Comparison of ENCODE assay signal across 26 mouse cellular contexts in genomic region chr14:117304723-117305010, GRCm38 (mm10).
A peak's percentile ranks its signal among the peaks of the same experiment; 100 is the strongest.
DNase-seq lines count a peak whose midpoint lies in the region; ATAC-seq and TF ChIP-seq lines count a peak whose summit lies in the region.
"Had no signal": no experiment of that assay in that cellular context is flagged by ENCODE, and none has a peak within 500 bp of the region (broad histone marks: within the 10 kb centered on the region; RNA-seq: fewer than 3 reads in every experiment).

No protein-coding gene starts in this region.

- H3K9ac ChIP-seq in hindbrain, embryonic 13.5 days, result no peak overlapping the region
- no peak overlapping the region for H3K9ac ChIP-seq in midbrain, embryonic 11.5 days (ENCODE audit: low read length)
- no peak overlapping the region for H3K9ac ChIP-seq in midbrain, embryonic 13.5 days (replicated peaks)
- H3K9ac ChIP-seq in midbrain, embryonic 15.5 days, result no peak overlapping the region
- no peak overlapping the region for H3K9ac ChIP-seq in midbrain, postnatal 0 days (replicated peaks; ENCODE audit: low read length, poor library complexity, severe bottlenecking)
- H3K9ac ChIP-seq: forebrain, embryonic 13.5 days; heart, embryonic 13.5 days had no signal

- H3K4me3 ChIP-seq in hindbrain, embryonic 10.5 days, result no peak overlapping the region
- no peak overlapping the region for H3K4me3 ChIP-seq in hindbrain, embryonic 13.5 days
- H3K4me3 ChIP-seq in midbrain, embryonic 11.5 days (ENCODE audit: low read depth, low read length), result no peak overlapping the region
- H3K4me3 ChIP-seq in midbrain, embryonic 13.5 days (replicated peaks), result no peak overlapping the region
- no peak overlapping the region for H3K4me3 ChIP-seq in midbrain, embryonic 15.5 days
- no peak overlapping the region for H3K4me3 ChIP-seq in midbrain, postnatal 0 days (ENCODE audit: low read depth, low read length)
- H3K4me3 ChIP-seq: forebrain, embryonic 10.5 days; forebrain, embryonic 13.5 days; heart, adult 2 months; heart, embryonic 10.5 days; heart, embryonic 13.5 days had no signal

- peak; percentile 18 for DNase-seq in hindbrain, embryonic 10.5 days (ENCODE audit: low spot score)
- no peak for DNase-seq in midbrain, embryonic 11.5 days (ENCODE audit: low spot score, missing footprints)
- no peak for DNase-seq in midbrain, postnatal 0 days (ENCODE audit: low spot score)
- DNase-seq: adrenal gland, adult 2 months; adrenal gland, postnatal 14 days; B cell, adult 2 months; cerebellum, adult 11 months; cerebellum, adult 2 months; cerebellum, adult 9-11 months; cerebellum, postnatal 25 days; gastrocnemius, postnatal 10 days; gastrocnemius, postnatal 36 days; heart, adult 2 months; heart, postnatal 14 days; heart, postnatal 4 days had no signal

- TF ChIP-seq CTCF in midbrain, postnatal 0 days (IDR thresholded peaks at IDR 0.05), result no peak

- H3K4me1 ChIP-seq in hindbrain, embryonic 10.5 days (replicated peaks), result peaks cover 12% of the 10 kb centered on the region
- H3K4me1 ChIP-seq in hindbrain, embryonic 13.5 days (replicated peaks), result peaks cover 4% of the 10 kb centered on the region
- no peaks in the 10 kb centered on the region; the same call in 1 of the 2 replicates for H3K4me1 ChIP-seq in midbrain, embryonic 11.5 days (ENCODE audit: control insufficient read depth, insufficient read depth, low read length)
- peaks cover 11% of the 10 kb centered on the region for H3K4me1 ChIP-seq in midbrain, embryonic 13.5 days (replicated peaks)
- peaks cover 10% of the 10 kb centered on the region; the same call in 1 of the 2 replicates for H3K4me1 ChIP-seq in midbrain, embryonic 15.5 days
- no peaks in the 10 kb centered on the region; the same call in 1 of the 2 replicates for H3K4me1 ChIP-seq in midbrain, postnatal 0 days (ENCODE audit: insufficient read depth, low read length)
- H3K4me1 ChIP-seq: forebrain, embryonic 13.5 days had no signal

- H3K27me3 ChIP-seq in hindbrain, embryonic 10.5 days (ENCODE audit: insufficient read depth, poor library complexity, severe bottlenecking), result no peaks in the 10 kb centered on the region
- no peaks in the 10 kb centered on the region for H3K27me3 ChIP-seq in hindbrain, embryonic 13.5 days
- H3K27me3 ChIP-seq in midbrain, embryonic 11.5 days (ENCODE audit: control insufficient read depth, insufficient read depth, low read length), result no peaks in the 10 kb centered on the region
- no peaks in the 10 kb centered on the region for H3K27me3 ChIP-seq in midbrain, embryonic 13.5 days
- no peaks in the 10 kb centered on the region for H3K27me3 ChIP-seq in midbrain, embryonic 15.5 days (replicated peaks)
- no peaks in the 10 kb centered on the region for H3K27me3 ChIP-seq in midbrain, postnatal 0 days (ENCODE audit: insufficient read depth, low read length)
- H3K27me3 ChIP-seq: forebrain, embryonic 13.5 days; heart, embryonic 13.5 days had no signal

- WGBS in hindbrain, embryonic 10.5 days, result 43% methylated on average over 2 of the region's 2 CpGs
- WGBS in hindbrain, embryonic 13.5 days, result 16% methylated on average over 2 of the region's 2 CpGs
- 53% methylated on average over 2 of the region's 2 CpGs for WGBS in midbrain, embryonic 11.5 days
- WGBS in midbrain, embryonic 13.5 days, result 43% methylated on average over 2 of the region's 2 CpGs
- 33% methylated on average over 2 of the region's 2 CpGs for WGBS in midbrain, embryonic 15.5 days
- 27% methylated on average over 2 of the region's 2 CpGs for WGBS in midbrain, postnatal 0 days

- no peaks in the 10 kb centered on the region for H3K9me3 ChIP-seq in hindbrain, embryonic 10.5 days
- no peaks in the 10 kb centered on the region for H3K9me3 ChIP-seq in hindbrain, embryonic 13.5 days
- no peaks in the 10 kb centered on the region for H3K9me3 ChIP-seq in midbrain, embryonic 11.5 days (ENCODE audit: control insufficient read depth, low read length)
- no peaks in the 10 kb centered on the region for H3K9me3 ChIP-seq in midbrain, embryonic 13.5 days
- H3K9me3 ChIP-seq in midbrain, embryonic 15.5 days, result no peaks in the 10 kb centered on the region
- H3K9me3 ChIP-seq in midbrain, postnatal 0 days (ENCODE audit: low read length), result no peaks in the 10 kb centered on the region
- H3K9me3 ChIP-seq: forebrain, embryonic 10.5 days; forebrain, embryonic 13.5 days; heart, embryonic 10.5 days; heart, embryonic 13.5 days had no signal

- no peaks in the 10 kb centered on the region for H3K36me3 ChIP-seq in hindbrain, embryonic 10.5 days
- no peaks in the 10 kb centered on the region for H3K36me3 ChIP-seq in hindbrain, embryonic 13.5 days
- H3K36me3 ChIP-seq in midbrain, embryonic 11.5 days (ENCODE audit: control insufficient read depth, insufficient read depth, low read length), result no peaks in the 10 kb centered on the region
- no peaks in the 10 kb centered on the region for H3K36me3 ChIP-seq in midbrain, embryonic 13.5 days
- H3K36me3 ChIP-seq in midbrain, embryonic 15.5 days (replicated peaks), result no peaks in the 10 kb centered on the region
- H3K36me3 ChIP-seq in midbrain, postnatal 0 days (ENCODE audit: insufficient read depth, low read length), result no peaks in the 10 kb centered on the region
- H3K36me3 ChIP-seq: forebrain, embryonic 10.5 days; heart, embryonic 10.5 days; heart, embryonic 13.5 days had no signal

- no peak for ATAC-seq in hindbrain, embryonic 13.5 days (ENCODE audit: low FRiP score)
- ATAC-seq in midbrain, embryonic 11.5 days (ENCODE audit: low FRiP score), result peak; percentile 52; the same call in 1 of the 2 replicates
- no peak for ATAC-seq in midbrain, embryonic 13.5 days
- peak; percentile 27; the same call in 1 of the 2 replicates for ATAC-seq in midbrain, embryonic 15.5 days (replicated peaks)
- ATAC-seq in midbrain, postnatal 0 days (ENCODE audit: low FRiP score), result no peak
- ATAC-seq: forebrain, embryonic 13.5 days; forebrain, embryonic 16.5 days; hindbrain, embryonic 16.5 days; inflammation-experienced regulatory T-cells, adult 6 months; intestine, embryonic 16.5 days had no signal

- no peak overlapping the region for H3K4me2 ChIP-seq in hindbrain, embryonic 13.5 days
- H3K4me2 ChIP-seq in midbrain, embryonic 11.5 days, result no peak overlapping the region
- no peak overlapping the region for H3K4me2 ChIP-seq in midbrain, embryonic 13.5 days (replicated peaks)
- no peak overlapping the region for H3K4me2 ChIP-seq in midbrain, embryonic 15.5 days
- H3K4me2 ChIP-seq in midbrain, postnatal 0 days (ENCODE audit: low read depth, low read length, poor library complexity, severe bottlenecking), result no peak overlapping the region
- H3K4me2 ChIP-seq: forebrain, embryonic 13.5 days; heart, embryonic 13.5 days had no signal

- H3K27ac ChIP-seq in hindbrain, embryonic 10.5 days, result no peak overlapping the region
- H3K27ac ChIP-seq in hindbrain, embryonic 13.5 days, result no peak overlapping the region
- H3K27ac ChIP-seq in midbrain, embryonic 11.5 days (ENCODE audit: low read depth, low read length), result no peak overlapping the region
- H3K27ac ChIP-seq in midbrain, embryonic 13.5 days, result no peak overlapping the region
- H3K27ac ChIP-seq in midbrain, embryonic 15.5 days, result no peak overlapping the region
- H3K27ac ChIP-seq in midbrain, postnatal 0 days (ENCODE audit: low read depth, low read length), result no peak overlapping the region
- H3K27ac ChIP-seq: forebrain, embryonic 10.5 days; forebrain, embryonic 13.5 days; heart, adult 2 months; heart, embryonic 10.5 days; heart, embryonic 13.5 days had no signal

Comparison
In these comparisons a context has a peak if more than half of its experiments do, and no peak if none do; other contexts are left out.
1. ATAC-seq: peak in midbrain, embryonic 11.5 days (single experiment) and midbrain, embryonic 15.5 days (single experiment); none in hindbrain, embryonic 13.5 days (single experiment), midbrain, embryonic 13.5 days (single experiment) and midbrain, postnatal 0 days (single experiment).